Mouse (Mus musculus) T-helper 1 cell (primary cell): ENCODE data around the gene S1pr5.
"Not testable (repeated sequence)": the region's sequence is repeated elsewhere in the genome, so short reads cannot be mapped to it uniquely, and the experiment has no call there.

Experiments
- in situ Hi-C: fragments of 300-600 bp; cut with MboI, MseI; formaldehyde crosslinking; loops from one replicate; pipeline ENCODE4 v1.15.1; 2025; ENCODE audit warnings: high pct_unique_total_duplicates

S1pr5 gene

GRCm38 (mm10) chr9:21248326-21248725 is at the start of gene S1pr5:
S1pr5 (minus strand) TSS chr9:21248443.
- in situ Hi-C loops: no loop called here

- in situ Hi-C loops: no loop called here
Measured at GRCm38 (mm10) chr9:21292271-21292670, 44.0 kb upstream of the S1pr5 start.

GRCm38 (mm10) chr9:21291868-21292267 is 43.6 kb upstream of the S1pr5 start:
- in situ Hi-C loops: not testable (repeated sequence)

GRCm38 (mm10) chr9:21291022-21291787 is 43.0 kb upstream of the S1pr5 start, which contains the start of gene Cdkn2d:
Cdkn2d (minus strand) TSS chr9:21291407.
- in situ Hi-C loops: no loop called here

GRCm38 (mm10) chr9:21290589-21290988 is 42.3 kb upstream of the S1pr5 start:
- in situ Hi-C loops: no loop called here

GRCm38 (mm10) chr9:21289337-21289671 is 41.1 kb upstream of the S1pr5 start:
- in situ Hi-C loops: no loop called here

GRCm38 (mm10) chr9:21288404-21289336 is 40.4 kb upstream of the S1pr5 start:
- in situ Hi-C loops: no loop called here

GRCm38 (mm10) chr9:21287571-21288402 is 39.5 kb upstream of the S1pr5 start, which contains the start of gene Kri1:
Kri1 (minus strand) TSS chr9:21287969.
- in situ Hi-C loops: no loop called here

- in situ Hi-C loops: no loop called here
Measured at GRCm38 (mm10) chr9:21286753-21287152, 38.5 kb upstream of the S1pr5 start.

GRCm38 (mm10) chr9:21283994-21284393 is 35.8 kb upstream of the S1pr5 start:
- in situ Hi-C loops: no loop called here

GRCm38 (mm10) chr9:21283591-21283990 is 35.3 kb upstream of the S1pr5 start:
- in situ Hi-C loops: no loop called here

GRCm38 (mm10) chr9:21277776-21278175 is 29.5 kb upstream of the S1pr5 start:
- in situ Hi-C loops: no loop called here

- in situ Hi-C loops: no loop called here
Measured at GRCm38 (mm10) chr9:21276307-21276706, 28.1 kb upstream of the S1pr5 start.

GRCm38 (mm10) chr9:21275727-21276126 is 27.5 kb upstream of the S1pr5 start:
- in situ Hi-C loops: no loop called here

GRCm38 (mm10) chr9:21275013-21275710 is 26.9 kb upstream of the S1pr5 start:
- in situ Hi-C loops: no loop called here

- in situ Hi-C loops: no loop called here
Measured at GRCm38 (mm10) chr9:21274336-21274735, 26.1 kb upstream of the S1pr5 start.

GRCm38 (mm10) chr9:21273520-21274228 is 25.4 kb upstream of the S1pr5 start:
- in situ Hi-C loops: no loop called here

GRCm38 (mm10) chr9:21273094-21273493 is 24.9 kb upstream of the S1pr5 start:
- in situ Hi-C loops: no loop called here

GRCm38 (mm10) chr9:21272391-21272790 is 24.1 kb upstream of the S1pr5 start:
- in situ Hi-C loops: no loop called here

GRCm38 (mm10) chr9:21269590-21269989 is 21.3 kb upstream of the S1pr5 start:
- in situ Hi-C loops: not testable (repeated sequence)
